Mouse (Mus musculus): ENCODE results near the gene Gm20388. TPM values are rescaled to one million over a fixed set of nuclear protein-coding genes. Genes with fewer than 3 reads are reported as not detected.

Gm20388 gene
- total RNA-seq, 2 experiments from 2014 or later, result 18.5 to 23.8 TPM

- ATAC-seq (replicated peaks; ENCODE audit: poor library complexity, severe bottlenecking), result no peak
Observed at GRCm38 (mm10) chr8:120037199-120037598, 126.6 kb downstream of the Gm20388 start.

- ATAC-seq (replicated peaks; ENCODE audit: poor library complexity, severe bottlenecking), result no peak
Observed at GRCm38 (mm10) chr8:120037611-120038010, 127.0 kb downstream of the Gm20388 start.

GRCm38 (mm10) chr8:120038741-120039140 lies 128.1 kb downstream of the Gm20388 start:
- ATAC-seq (replicated peaks; ENCODE audit: poor library complexity, severe bottlenecking), result no peak

GRCm38 (mm10) chr8:120039313-120039919 lies 128.8 kb downstream of the Gm20388 start:
- ATAC-seq (replicated peaks; ENCODE audit: poor library complexity, severe bottlenecking), result no peak

- peak; percentile 82 for ATAC-seq (replicated peaks; ENCODE audit: poor library complexity, severe bottlenecking)
Observed at GRCm38 (mm10) chr8:120040861-120041260, 130.2 kb downstream of the Gm20388 start.

GRCm38 (mm10) chr8:120042542-120043312 lies 132.1 kb downstream of the Gm20388 start:
- peak; percentile 51 for ATAC-seq (replicated peaks; ENCODE audit: poor library complexity, severe bottlenecking)

- peak; percentile 62 for ATAC-seq (replicated peaks; ENCODE audit: poor library complexity, severe bottlenecking)
Observed at GRCm38 (mm10) chr8:120044907-120045306, 134.3 kb downstream of the Gm20388 start.

GRCm38 (mm10) chr8:120045471-120045870 lies 134.8 kb downstream of the Gm20388 start:
- ATAC-seq (replicated peaks; ENCODE audit: poor library complexity, severe bottlenecking), result no peak

GRCm38 (mm10) chr8:120046258-120047020 lies 135.8 kb downstream of the Gm20388 start:
- ATAC-seq (replicated peaks; ENCODE audit: poor library complexity, severe bottlenecking), result no peak

GRCm38 (mm10) chr8:120049949-120050348 lies 139.3 kb downstream of the Gm20388 start:
- ATAC-seq (replicated peaks; ENCODE audit: poor library complexity, severe bottlenecking), result peak; percentile 85

GRCm38 (mm10) chr8:120050376-120050775 lies 139.7 kb downstream of the Gm20388 start:
- ATAC-seq (replicated peaks; ENCODE audit: poor library complexity, severe bottlenecking), result no peak

- ATAC-seq (replicated peaks; ENCODE audit: poor library complexity, severe bottlenecking), result peak; percentile 35
Observed at GRCm38 (mm10) chr8:120051006-120051405, 140.4 kb downstream of the Gm20388 start.

GRCm38 (mm10) chr8:120051908-120052307 lies 141.3 kb downstream of the Gm20388 start:
- no peak for ATAC-seq (replicated peaks; ENCODE audit: poor library complexity, severe bottlenecking)

- ATAC-seq (replicated peaks; ENCODE audit: poor library complexity, severe bottlenecking), result 0 out of 2 replicates have a peak, but pooled peaks have one; percentile 7
Observed at GRCm38 (mm10) chr8:120052318-120052717, 141.7 kb downstream of the Gm20388 start.

GRCm38 (mm10) chr8:120054833-120055232 lies 144.2 kb downstream of the Gm20388 start:
- ATAC-seq (replicated peaks; ENCODE audit: poor library complexity, severe bottlenecking), result no peak

GRCm38 (mm10) chr8:120057078-120057477 lies 146.4 kb downstream of the Gm20388 start:
- no peak for ATAC-seq (replicated peaks; ENCODE audit: poor library complexity, severe bottlenecking)

GRCm38 (mm10) chr8:120062742-120063141 lies 152.1 kb downstream of the Gm20388 start:
- no peak for ATAC-seq (replicated peaks; ENCODE audit: poor library complexity, severe bottlenecking)

GRCm38 (mm10) chr8:120063326-120063725 lies 152.7 kb downstream of the Gm20388 start:
- no peak for ATAC-seq (replicated peaks; ENCODE audit: poor library complexity, severe bottlenecking)

- no peak for ATAC-seq (replicated peaks; ENCODE audit: poor library complexity, severe bottlenecking)
Observed at GRCm38 (mm10) chr8:120065611-120066010, 155.0 kb downstream of the Gm20388 start.

GRCm38 (mm10) chr8:120066226-120066625 lies 155.6 kb downstream of the Gm20388 start:
- ATAC-seq (replicated peaks; ENCODE audit: poor library complexity, severe bottlenecking), result no peak
